Mouse (Mus musculus) intestine, embryonic 15.5 days (tissue): Measurements from ENCODE around the gene Klhdc4. TPM values are rescaled to one million over a fixed set of nuclear protein-coding genes. Genes with fewer than 3 reads are reported as not detected.

Experiments used
- ATAC-seq: fragments of 200-750 bp; cut with Nextera tagmentation; 2 replicates; pipeline ENCODE4 v1.8.0; 2017; ENCODE audit warnings: moderate TSS enrichment, moderate library complexity
- H3K27ac ChIP-seq: fragments of 300-500 bp; sonication (generic); 2 replicates; pipeline ENCODE4 v1.5.1; 2015; ENCODE audit warnings: mild to moderate bottlenecking, inconsistent platforms
- H3K27me3 ChIP-seq: fragments of 300-500 bp; sonication (generic); replicated peaks from 2 replicates; pipeline ENCODE4 v1.6.1; 2015; ENCODE audit warnings: inconsistent platforms
- H3K36me3 ChIP-seq: fragments of 300-500 bp; sonication (generic); 2 replicates; pipeline ENCODE4 v1.6.1; 2015; ENCODE audit warnings: inconsistent platforms
- H3K4me1 ChIP-seq: fragments of 300-500 bp; sonication (generic); replicated peaks from 2 replicates; pipeline ENCODE4 v1.6.1; 2015; ENCODE audit warnings: inconsistent platforms
- H3K4me2 ChIP-seq: fragments of 300-500 bp; sonication (generic); replicated peaks from 2 replicates; pipeline ENCODE4 v1.6.1; 2015; ENCODE audit warnings: mild to moderate bottlenecking, inconsistent platforms
- H3K4me3 ChIP-seq: fragments of 300-500 bp; sonication (generic); replicated peaks from 2 replicates; pipeline ENCODE4 v1.5.1; 2015; ENCODE audit warnings: inconsistent platforms
- H3K9ac ChIP-seq: fragments of 300-500 bp; sonication (generic); 2 replicates; pipeline ENCODE4 v1.6.1; 2015; ENCODE audit warnings: inconsistent platforms
- H3K9me3 ChIP-seq: fragments of 300-500 bp; sonication (generic); 2 replicates; pipeline ENCODE4 v1.6.1; 2016; ENCODE audit warnings: inconsistent platforms
- WGBS: fragments of 180-500 bp; shearing (Covaris S2); methylation state at CpG from one replicate; pipeline ENCODE4 v1.1.7; 2015; 5-methylcytosine and 5-hydroxymethylcytosine counted together
- polyA plus RNA-seq: library from polyadenylated mRNA; unstranded; fragments of >200 nt; fragmentation: Nextera tagmentation; extraction: Ambion mirVana; gene quantifications from 2 replicates; pipeline ENCODE4 v1.2.1, GENCODE M21; 2015

Klhdc4 gene
- polyA plus RNA-seq, 1 experiment from 2014 or later: 33.6 TPM

GRCm38 (mm10) chr8:121821320-121821719 lies 8.0 kb downstream of the Klhdc4 start:
- no peaks in the 10 kb centered on the region for H3K9me3 ChIP-seq
- no peak for ATAC-seq
- no peak overlapping the region for H3K4me2 ChIP-seq
- H3K4me1 ChIP-seq: no peaks in the 10 kb centered on the region
- H3K4me3 ChIP-seq: no peak overlapping the region
- H3K27me3 ChIP-seq: no peaks in the 10 kb centered on the region
- no peak overlapping the region for H3K27ac ChIP-seq
- H3K36me3 ChIP-seq: 0 out of 2 replicates have a peak, but pooled peaks cover 6% of the 10 kb centered on the region
- no peak overlapping the region for H3K9ac ChIP-seq
- 87% methylated on average over 11 of the region's 11 CpGs for WGBS

- no peaks in the 10 kb centered on the region for H3K4me1 ChIP-seq
- 0 out of 2 replicates have a peak, but pooled peaks cover 6% of the 10 kb centered on the region for H3K36me3 ChIP-seq
- no peak overlapping the region for H3K4me3 ChIP-seq
- WGBS: 92% methylated on average over 6 of the region's 6 CpGs
- H3K27me3 ChIP-seq: no peaks in the 10 kb centered on the region
- H3K27ac ChIP-seq: no peak overlapping the region
- no peak overlapping the region for H3K9ac ChIP-seq
- H3K4me2 ChIP-seq: no peak overlapping the region
- no peak for ATAC-seq
- no peaks in the 10 kb centered on the region for H3K9me3 ChIP-seq
Observed at GRCm38 (mm10) chr8:121820840-121821239, 8.5 kb downstream of the Klhdc4 start.

GRCm38 (mm10) chr8:121818226-121818625 lies 11.1 kb downstream of the Klhdc4 start:
- Histone ChIP-seq H3K36me3 (peaks cover 12% of the 10 kb centered on the region; the same call in 1 of the 2 replicates), H3K4me3 (no peak overlapping the region), H3K9ac (no peak overlapping the region), H3K9me3 (no peaks in the 10 kb centered on the region), H3K4me2 (no peak overlapping the region), H3K27me3 (no peaks in the 10 kb centered on the region), H3K27ac (no peak overlapping the region), H3K4me1 (no peaks in the 10 kb centered on the region)
- no peak for ATAC-seq
- WGBS: 85% methylated on average over 7 of the region's 7 CpGs

GRCm38 (mm10) chr8:121811931-121812570 lies 17.3 kb downstream of the Klhdc4 start:
- Histone ChIP-seq H3K4me1 (no peaks in the 10 kb centered on the region), H3K9ac (no peak overlapping the region), H3K27me3 (no peaks in the 10 kb centered on the region), H3K4me3 (no peak overlapping the region), H3K27ac (no peak overlapping the region), H3K4me2 (no peak overlapping the region), H3K9me3 (no peaks in the 10 kb centered on the region), H3K36me3 (peaks cover 11% of the 10 kb centered on the region; the same call in 1 of the 2 replicates)
- ATAC-seq: no peak
- WGBS: 93% methylated on average over 12 of the region's 12 CpGs

GRCm38 (mm10) chr8:121811502-121811901 lies 17.9 kb downstream of the Klhdc4 start:
- Histone ChIP-seq H3K27ac (no peak overlapping the region), H3K27me3 (no peaks in the 10 kb centered on the region), H3K4me3 (no peak overlapping the region), H3K36me3 (peaks cover 11% of the 10 kb centered on the region; the same call in 1 of the 2 replicates), H3K4me1 (no peaks in the 10 kb centered on the region), H3K4me2 (no peak overlapping the region), H3K9me3 (no peaks in the 10 kb centered on the region), H3K9ac (no peak overlapping the region)
- 85% methylated on average over 3 of the region's 3 CpGs for WGBS
- no peak for ATAC-seq

GRCm38 (mm10) chr8:121809524-121810155 lies 19.7 kb downstream of the Klhdc4 start:
- no peaks in the 10 kb centered on the region for H3K27me3 ChIP-seq
- H3K4me2 ChIP-seq: no peak overlapping the region
- no peak overlapping the region for H3K9ac ChIP-seq
- no peaks in the 10 kb centered on the region for H3K4me1 ChIP-seq
- no peak overlapping the region for H3K27ac ChIP-seq
- no peaks in the 10 kb centered on the region for H3K9me3 ChIP-seq
- H3K4me3 ChIP-seq: no peak overlapping the region
- ATAC-seq: no peak
- WGBS: 92% methylated on average over 11 of the region's 11 CpGs
- peaks cover 20% of the 10 kb centered on the region for H3K36me3 ChIP-seq

- H3K9ac ChIP-seq: no peak overlapping the region
- 82% methylated on average over 11 of the region's 11 CpGs for WGBS
- H3K4me2 ChIP-seq: no peak overlapping the region
- no peak overlapping the region for H3K27ac ChIP-seq
- H3K27me3 ChIP-seq: no peaks in the 10 kb centered on the region
- H3K36me3 ChIP-seq: peaks cover 20% of the 10 kb centered on the region
- no peak overlapping the region for H3K4me3 ChIP-seq
- H3K9me3 ChIP-seq: no peaks in the 10 kb centered on the region
- no peak for ATAC-seq
- H3K4me1 ChIP-seq: no peaks in the 10 kb centered on the region
Observed at GRCm38 (mm10) chr8:121808032-121808431, 21.3 kb downstream of the Klhdc4 start.

GRCm38 (mm10) chr8:121806126-121806525 lies 23.2 kb downstream of the Klhdc4 start:
- Histone ChIP-seq H3K36me3 (peaks cover 24% of the 10 kb centered on the region), H3K9me3 (no peaks in the 10 kb centered on the region), H3K27ac (no peak overlapping the region), H3K4me3 (no peak overlapping the region), H3K4me1 (no peaks in the 10 kb centered on the region), H3K27me3 (no peaks in the 10 kb centered on the region), H3K9ac (no peak overlapping the region), H3K4me2 (no peak overlapping the region)
- ATAC-seq: no peak
- 91% methylated on average over 13 of the region's 13 CpGs for WGBS

GRCm38 (mm10) chr8:121804829-121805228 lies 24.5 kb downstream of the Klhdc4 start:
- H3K27me3 ChIP-seq: no peaks in the 10 kb centered on the region
- no peak for ATAC-seq
- H3K4me1 ChIP-seq: no peaks in the 10 kb centered on the region
- H3K4me3 ChIP-seq: no peak overlapping the region
- no peak overlapping the region for H3K9ac ChIP-seq
- H3K27ac ChIP-seq: no peak overlapping the region
- no peak overlapping the region for H3K4me2 ChIP-seq
- H3K36me3 ChIP-seq: peaks cover 24% of the 10 kb centered on the region
- WGBS: 91% methylated on average over 5 of the region's 5 CpGs
- H3K9me3 ChIP-seq: no peaks in the 10 kb centered on the region

- Histone ChIP-seq H3K9ac (no peak overlapping the region), H3K4me3 (no peak overlapping the region), H3K4me2 (no peak overlapping the region), H3K36me3 (peaks cover 20% of the 10 kb centered on the region; the same call in 1 of the 2 replicates), H3K9me3 (no peaks in the 10 kb centered on the region), H3K4me1 (no peaks in the 10 kb centered on the region), H3K27ac (no peak overlapping the region), H3K27me3 (no peaks in the 10 kb centered on the region)
- 85% methylated on average over 6 of the region's 6 CpGs for whole genome bisulfite sequencing
- no peak for ATAC-seq
Observed at GRCm38 (mm10) chr8:121798401-121798800, 31.0 kb downstream of the Klhdc4 start.

- ATAC-seq: no peak
- no peak overlapping the region for H3K4me2 ChIP-seq
- no peak overlapping the region for H3K4me3 ChIP-seq
- no peaks in the 10 kb centered on the region for H3K27me3 ChIP-seq
- peaks cover 7% of the 10 kb centered on the region; the same call in 1 of the 2 replicates for H3K4me1 ChIP-seq
- no peak overlapping the region for H3K9ac ChIP-seq
- H3K9me3 ChIP-seq: no peaks in the 10 kb centered on the region
- H3K27ac ChIP-seq: no peak overlapping the region
- H3K36me3 ChIP-seq: peaks cover 17% of the 10 kb centered on the region; the same call in 1 of the 2 replicates
- WGBS: 91% methylated on average over 11 of the region's 11 CpGs
Observed at GRCm38 (mm10) chr8:121796406-121796805, 33.0 kb downstream of the Klhdc4 start.

- no peak overlapping the region for H3K4me2 ChIP-seq
- ATAC-seq: no peak
- H3K27me3 ChIP-seq: no peaks in the 10 kb centered on the region
- no peak overlapping the region for H3K4me3 ChIP-seq
- no peak overlapping the region for H3K27ac ChIP-seq
- no peaks in the 10 kb centered on the region for H3K9me3 ChIP-seq
- no peak overlapping the region for H3K9ac ChIP-seq
- H3K4me1 ChIP-seq: peaks cover 7% of the 10 kb centered on the region; the same call in 1 of the 2 replicates
- WGBS: 79% methylated on average over 8 of the region's 8 CpGs
- H3K36me3 ChIP-seq: peaks cover 16% of the 10 kb centered on the region; the same call in 1 of the 2 replicates
Observed at GRCm38 (mm10) chr8:121795461-121795860, 33.9 kb downstream of the Klhdc4 start.

- H3K4me1 ChIP-seq: peaks cover 7% of the 10 kb centered on the region; the same call in 1 of the 2 replicates
- no peak for ATAC-seq
- no peak overlapping the region for H3K27ac ChIP-seq
- no peak overlapping the region for H3K9ac ChIP-seq
- H3K27me3 ChIP-seq: no peaks in the 10 kb centered on the region
- H3K4me2 ChIP-seq: no peak overlapping the region
- peaks cover 14% of the 10 kb centered on the region; the same call in 1 of the 2 replicates for H3K36me3 ChIP-seq
- 41% methylated on average over 3 of the region's 3 CpGs for WGBS
- H3K4me3 ChIP-seq: no peak overlapping the region
- no peaks in the 10 kb centered on the region for H3K9me3 ChIP-seq
Observed at GRCm38 (mm10) chr8:121794151-121794550, 35.2 kb downstream of the Klhdc4 start.
